Mouse (Mus musculus) MEL (cell line): Measurements from ENCODE around the gene Htr1b. TPM values are rescaled to one million over a fixed set of nuclear protein-coding genes. Genes with fewer than 3 reads are reported as not detected.

ENCODE experiments used
- DNase-seq: peaks from one replicate; pipeline ENCODE4 v3.0.0; 2011; ENCODE audit warnings: low read depth, low spot score
- H3K27ac ChIP-seq: 2 replicates; pipeline ENCODE4 v1.5.1; 2012; ENCODE audit warnings: low read depth, mild to moderate bottlenecking, control low read depth, low read length, moderate library complexity; ENCODE audit not compliant: control insufficient read depth
- H3K27me3 ChIP-seq, 2 experiments: fragments of 150-350 bp in 1 of 2; sonication (generic) in 1 of 2; 2 replicates each; pipeline ENCODE4 v1.6.1; 2012; ENCODE audit warnings: low read length in 2 of 2, mild to moderate bottlenecking in 2 of 2, improper control_type of control experiment in 1 of 2, moderate library complexity in 1 of 2; ENCODE audit not compliant: insufficient read depth in 2 of 2, control insufficient read depth in 1 of 2
- H3K36me3 ChIP-seq, 2 experiments: 2 replicates each; pipeline ENCODE4 v1.6.1; 2012 to 2014; ENCODE audit warnings: low read length in 2 of 2, improper control_type of control experiment in 1 of 2, inconsistent platforms in 1 of 2, mild to moderate bottlenecking in 1 of 2; ENCODE audit not compliant: insufficient read depth in 2 of 2, control insufficient read depth in 1 of 2
- H3K4me1 ChIP-seq, 2 experiments: fragments of 150-350 bp in 1 of 2; sonication (generic) in 1 of 2; 2 replicates each; pipeline ENCODE4 v1.6.1; 2012; ENCODE audit warnings: low read length in 2 of 2, improper control_type of control experiment in 1 of 2, mild to moderate bottlenecking in 1 of 2; ENCODE audit not compliant: insufficient read depth in 2 of 2, control insufficient read depth in 1 of 2
- H3K4me3 ChIP-seq, 2 experiments: fragments of 150-350 bp in 1 of 2; sonication (generic) in 1 of 2; 2 replicates each; pipeline ENCODE4 v1.5.1; 2012; ENCODE audit warnings: low read depth in 2 of 2, low read length in 2 of 2, mild to moderate bottlenecking in 2 of 2, moderate library complexity in 2 of 2, control low read depth in 1 of 2, improper control_type of control experiment in 1 of 2; ENCODE audit not compliant: control insufficient read depth in 1 of 2, insufficient read depth in 1 of 2
- H3K79me2 ChIP-seq: 2 replicates; pipeline ENCODE4 v1.6.1; 2012; ENCODE audit warnings: mild to moderate bottlenecking, low read length, moderate library complexity; ENCODE audit not compliant: control insufficient read depth, poor library complexity, insufficient read depth
- H3K9ac ChIP-seq: 2 replicates; pipeline ENCODE4 v1.6.1; 2012; ENCODE audit warnings: low read depth, mild to moderate bottlenecking, control low read depth, low read length, moderate library complexity; ENCODE audit not compliant: control insufficient read depth, poor library complexity, severe bottlenecking
- H3K9me3 ChIP-seq: fragments of 150-350 bp; sonication (generic); replicated peaks from 2 replicates; pipeline ENCODE4 v1.6.1; 2012; ENCODE audit warnings: mild to moderate bottlenecking, low read length, improper control_type of control experiment, moderate library complexity; ENCODE audit not compliant: insufficient read depth
- BHLHE40 ChIP-seq: IDR thresholded peaks from 2 replicates; pipeline ENCODE4 v1.6.1; 2012; ENCODE audit warnings: low read depth, mild to moderate bottlenecking, inconsistent platforms, low read length, improper control_type of control experiment, borderline replicate concordance
- CHD1 ChIP-seq: IDR thresholded peaks from 2 replicates; pipeline ENCODE4 v1.6.1; 2012; ENCODE audit warnings: low read depth, mild to moderate bottlenecking, inconsistent platforms, low read length, improper control_type of control experiment
- CHD2 ChIP-seq: IDR thresholded peaks from 2 replicates; pipeline ENCODE4 v1.6.1; 2011; ENCODE audit warnings: low read length, improper control_type of control experiment
- CTCF ChIP-seq, 3 experiments: IDR thresholded peaks in 2 of 3; conservative IDR thresholded peaks in 1 of 3; 2 replicates each; pipeline ENCODE4 v1.5.1; 2011 to 2012; ENCODE audit warnings: low read length in 3 of 3, low read depth in 2 of 3, mild to moderate bottlenecking in 2 of 3, improper control_type of control experiment in 1 of 3, inconsistent platforms in 1 of 3, mixed read lengths in 1 of 3, moderate library complexity in 1 of 3; ENCODE audit not compliant: control insufficient read depth in 1 of 3, insufficient read depth in 1 of 3, poor library complexity in 1 of 3, severe bottlenecking in 1 of 3
- E2F4 ChIP-seq: IDR thresholded peaks from 2 replicates; pipeline ENCODE4 v1.6.1; 2011; ENCODE audit warnings: low read depth, low read length, improper control_type of control experiment, borderline replicate concordance
- EP300 ChIP-seq, 2 experiments: IDR thresholded peaks; 2 replicates each; pipeline ENCODE4 v1.6.1; 2011; ENCODE audit warnings: improper control_type of control experiment in 2 of 2, low read length in 2 of 2, low read depth in 1 of 2, mild to moderate bottlenecking in 1 of 2
- ETS1 ChIP-seq: IDR thresholded peaks from 2 replicates; pipeline ENCODE4 v1.6.1; 2012; ENCODE audit warnings: low read depth, mild to moderate bottlenecking, inconsistent platforms, low read length, improper control_type of control experiment, moderate library complexity
- GABPA ChIP-seq: IDR thresholded peaks from 2 replicates; pipeline ENCODE4 v1.6.1; 2012; ENCODE audit warnings: low read depth, mild to moderate bottlenecking, inconsistent platforms, low read length, improper control_type of control experiment, moderate library complexity
- GATA1 ChIP-seq: IDR thresholded peaks from 2 replicates; pipeline ENCODE4 v1.6.1; 2011; ENCODE audit warnings: low read depth, low read length, improper control_type of control experiment
- HCFC1 ChIP-seq: IDR thresholded peaks from 2 replicates; pipeline ENCODE4 v1.6.1; 2012; ENCODE audit warnings: low read depth, mild to moderate bottlenecking, inconsistent platforms, low read length, improper control_type of control experiment, moderate library complexity
- MAFK ChIP-seq: IDR thresholded peaks from 2 replicates; pipeline ENCODE4 v1.6.1; 2011; ENCODE audit warnings: low read depth, mild to moderate bottlenecking, low read length, improper control_type of control experiment, borderline replicate concordance
- MAZ ChIP-seq: IDR thresholded peaks from 2 replicates; pipeline ENCODE4 v1.6.1; 2012; ENCODE audit warnings: low read depth, mild to moderate bottlenecking, inconsistent platforms, low read length, improper control_type of control experiment
- MEF2A ChIP-seq: IDR thresholded peaks from 2 replicates; pipeline ENCODE4 v1.6.1; 2014; ENCODE audit warnings: low read depth, mild to moderate bottlenecking, inconsistent platforms, low read length, improper control_type of control experiment; ENCODE audit not compliant: poor library complexity, insufficient replicate concordance, severe bottlenecking; ENCODE audit errors: extremely low read depth
- MXI1 ChIP-seq: IDR thresholded peaks from 2 replicates; pipeline ENCODE4 v1.6.1; 2011; ENCODE audit warnings: mild to moderate bottlenecking, low read depth, low read length, improper control_type of control experiment
- NELFE ChIP-seq: IDR thresholded peaks from 2 replicates; pipeline ENCODE4 v1.6.1; 2011; ENCODE audit warnings: low read depth, low read length, improper control_type of control experiment
- NRF1 ChIP-seq: IDR thresholded peaks from 2 replicates; pipeline ENCODE4 v1.6.1; 2014; ENCODE audit warnings: low read depth, mild to moderate bottlenecking, inconsistent platforms, low read length, improper control_type of control experiment, moderate library complexity; ENCODE audit not compliant: poor library complexity, insufficient read depth, severe bottlenecking
- POLR2AphosphoS2 ChIP-seq: IDR thresholded peaks from 2 replicates; pipeline ENCODE4 v1.6.1; 2011; ENCODE audit warnings: low read length, improper control_type of control experiment
- RCOR1 ChIP-seq: IDR thresholded peaks from 2 replicates; pipeline ENCODE4 v1.6.1; 2012; ENCODE audit warnings: low read depth, mild to moderate bottlenecking, inconsistent platforms, low read length, improper control_type of control experiment
- TBP ChIP-seq: IDR thresholded peaks from 2 replicates; pipeline ENCODE4 v1.8.0; 2011; ENCODE audit warnings: low read depth, low read length, improper control_type of control experiment
- UBTF ChIP-seq: IDR thresholded peaks from 2 replicates; pipeline ENCODE4 v1.6.1; 2012; ENCODE audit warnings: low read depth, mild to moderate bottlenecking, inconsistent platforms, low read length, improper control_type of control experiment, moderate library complexity, borderline replicate concordance; ENCODE audit not compliant: insufficient read depth
- USF1 ChIP-seq: IDR thresholded peaks from 2 replicates; pipeline ENCODE4 v1.6.1; 2014; ENCODE audit warnings: low read depth, mild to moderate bottlenecking, inconsistent platforms, low read length, improper control_type of control experiment, moderate library complexity
- USF2 ChIP-seq, 2 experiments: IDR thresholded peaks; 2 replicates each; pipeline ENCODE4 v1.6.1; 2011 to 2012; ENCODE audit warnings: improper control_type of control experiment in 2 of 2, low read length in 2 of 2, borderline replicate concordance in 1 of 2, inconsistent platforms in 1 of 2, low read depth in 1 of 2, mild to moderate bottlenecking in 1 of 2; ENCODE audit not compliant: insufficient read depth in 1 of 2
- ZC3H11A ChIP-seq: IDR thresholded peaks from 2 replicates; pipeline ENCODE4 v1.6.1; 2012; ENCODE audit warnings: low read depth, mild to moderate bottlenecking, inconsistent platforms, low read length, improper control_type of control experiment
- ZMIZ1 ChIP-seq: IDR thresholded peaks from 2 replicates; pipeline ENCODE4 v1.6.1; 2012; ENCODE audit warnings: low read depth, mild to moderate bottlenecking, inconsistent platforms, low read length, improper control_type of control experiment, moderate library complexity
- polyA plus RNA-seq, 2 experiments: library from polyadenylated mRNA; stranded (reverse) in 1 of 2; unstranded in 1 of 2; fragments of >175 nt in 1 of 2; fragments of >200 nt in 1 of 2; gene quantifications; 2 replicates each; pipeline versions ENCODE4 v1.2.1 to v1.2.4; 2012; ENCODE audit warnings: low replicate concordance in 2 of 2, low read depth in 1 of 2; ENCODE audit not compliant: insufficient read length in 2 of 2, insufficient read depth in 1 of 2, missing spikeins in 1 of 2
- total RNA-seq: library from RNA; depleted of rRNA; stranded (reverse); fragments of 300-350 nt; gene quantifications from 2 replicates; pipeline ENCODE4 v1.2.3, GENCODE M21; 2012; rRNA removed

Htr1b gene
- total RNA-seq, result not detected in 2 replicates
- polyA plus RNA-seq, result not detected

- Histone ChIP-seq H3K27ac (no peak within 1 kb of the TSS), H3K9ac (no peak within 1 kb of the TSS), H3K27me3 (no peaks in the 10 kb centered on the region; a peak in 1 of 4 replicates), H3K36me3 (no peaks in the 10 kb centered on the region), H3K4me1 (no peaks in the 10 kb centered on the region; a peak in 1 of 4 replicates), H3K79me2 (no peaks in the 10 kb centered on the region), H3K9me3 (no peaks in the 10 kb centered on the region), H3K4me3 (no peak within 1 kb of the TSS)
- no peak for DNase-seq
- TF ChIP-seq CTCF (IDR thresholded peaks at IDR 0.05 in 2 of 3, conservative IDR thresholded peaks at IDR 0.05 in 1 of 3; ENCODE audit: control insufficient read depth in 1 of 3, insufficient read depth in 1 of 3, low read depth in 2 of 3, low read length in 3 of 3, poor library complexity in 1 of 3, severe bottlenecking in 1 of 3) (no peak), ZC3H11A (no peak), MAZ (no peak), RCOR1 (no peak), MEF2A (no peak), TBP (no peak), CHD1 (no peak), USF1 (no peak), USF2 (IDR thresholded peaks at IDR 0.05; ENCODE audit: borderline replicate concordance in 1 of 2, insufficient read depth in 1 of 2, low read depth in 1 of 2, low read length in 2 of 2) (no peak), BHLHE40 (no peak), UBTF (no peak), GATA1 (no peak)
Observed at GRCm38 (mm10) chr9:81633437-81633973, at the start of gene Htr1b. Htr1b (minus strand) TSS chr9:81633828.

DNA sequence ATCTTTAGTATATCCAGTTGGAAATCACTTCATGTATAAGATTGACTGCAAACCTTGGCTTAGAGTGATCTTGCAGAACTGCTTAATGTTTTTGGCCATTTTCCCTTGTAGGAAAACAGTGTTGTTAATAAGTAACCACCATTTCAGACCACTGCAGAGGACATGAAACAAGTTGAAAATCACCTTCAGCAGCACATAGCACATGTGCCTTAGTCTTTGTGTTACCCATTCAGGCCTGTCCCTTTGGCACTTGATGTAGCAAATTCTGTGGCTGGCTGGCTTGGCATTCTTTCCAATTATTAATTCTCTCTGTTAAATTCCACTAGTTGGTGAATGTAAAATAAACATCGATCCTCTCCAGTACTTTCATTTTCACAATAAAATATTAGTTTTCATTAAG, 43.1 kb upstream of the Htr1b start:
- H3K4me3 ChIP-seq, result no peak overlapping the region
- no peak for TF ChIP-seq RCOR1
- TF ChIP-seq CHD1, result no peak
- TF ChIP-seq HCFC1, result no peak
- no peak for TF ChIP-seq ETS1
- no peak for TF ChIP-seq MAFK
- TF ChIP-seq ZMIZ1, result no peak
- TF ChIP-seq NRF1, result no peak
- no peak for TF ChIP-seq UBTF
- TF ChIP-seq MEF2A, result no peak
- no peak for TF ChIP-seq EP300 (IDR thresholded peaks at IDR 0.05; ENCODE audit: low read depth in 1 of 2, low read length in 2 of 2)
- TF ChIP-seq GATA1, result no peak
- no peak for TF ChIP-seq E2F4
- TF ChIP-seq NELFE, result no peak
- TF ChIP-seq MXI1, result no peak
- TF ChIP-seq GABPA, result no peak
- TF ChIP-seq CHD2, result no peak
- TF ChIP-seq POLR2AphosphoS2, result no peak
- TF ChIP-seq BHLHE40, result no peak
- no peak overlapping the region for H3K9ac ChIP-seq
- H3K79me2 ChIP-seq, result no peaks in the 10 kb centered on the region
- H3K27me3 ChIP-seq, result no peaks in the 10 kb centered on the region
- no peaks in the 10 kb centered on the region for H3K36me3 ChIP-seq
- no peak overlapping the region for H3K27ac ChIP-seq
- no peak for DNase-seq
- H3K4me1 ChIP-seq, result no peaks in the 10 kb centered on the region
- no peaks in the 10 kb centered on the region for H3K9me3 ChIP-seq
